39 mouse cellular contexts compared by ENCODE assay signal in the genomic region with DNA sequence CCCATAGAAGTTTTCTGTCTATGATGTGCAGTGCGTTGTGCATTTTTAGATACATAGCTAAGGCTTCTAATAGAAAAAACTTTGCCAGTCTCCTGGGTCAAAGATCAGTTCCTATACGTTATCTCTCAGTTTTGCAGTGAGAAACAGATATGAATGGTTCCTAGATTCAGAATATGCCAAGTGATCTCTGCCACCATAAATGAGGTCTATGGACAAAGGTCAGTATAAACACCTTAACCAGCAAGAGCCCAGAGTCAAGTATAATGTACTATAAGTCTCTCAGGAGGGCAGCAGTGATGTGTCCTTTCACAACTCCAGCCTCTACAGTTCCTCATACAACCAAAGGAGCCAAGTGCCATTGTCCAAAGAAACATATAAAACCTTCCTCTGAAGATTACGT. TPM values are rescaled to one million over a fixed set of nuclear protein-coding genes. Genes with fewer than 3 reads are reported as not detected.
"Had no signal": no experiment of that assay in that cellular context is flagged by ENCODE, and none has a peak within 500 bp of the region (broad histone marks: within the 10 kb centered on the region; RNA-seq: fewer than 3 reads in every experiment).

No protein-coding gene starts in this region.

- DNase-seq: gastrocnemius, adult 2 months; gastrocnemius, postnatal 10 days; gastrocnemius, postnatal 25 days; heart, postnatal 10 days; heart, postnatal 4 days; kidney, adult 18-20 months; kidney, adult 9 months; kidney, postnatal 14 days; kidney, postnatal 36 days; layer of hippocampus, adult 9-11 months; layer of hippocampus, postnatal 36 days; left cerebral cortex, postnatal 4 days; liver, embryonic 13.5 days had no signal

- H3K4me1 ChIP-seq: heart, embryonic 10.5 days; heart, embryonic 12.5 days; hindbrain, embryonic 13.5 days; hindbrain, embryonic 15.5 days; kidney, embryonic 15.5 days; limb, embryonic 13.5 days; limb, embryonic 15.5 days; liver, embryonic 13.5 days; liver, embryonic 15.5 days had no signal

- H3K4me2 ChIP-seq: heart, embryonic 12.5 days; hindbrain, embryonic 13.5 days; hindbrain, embryonic 15.5 days; kidney, embryonic 15.5 days; limb, embryonic 13.5 days; limb, embryonic 15.5 days; liver, embryonic 11.5 days; liver, embryonic 13.5 days; liver, embryonic 15.5 days had no signal

- ATAC-seq: hindbrain, postnatal 0 days had no signal

- H3K27me3 ChIP-seq: heart, embryonic 12.5 days; hindbrain, embryonic 13.5 days; hindbrain, embryonic 15.5 days; kidney, embryonic 15.5 days; limb, embryonic 13.5 days; limb, embryonic 15.5 days; liver, embryonic 13.5 days; liver, embryonic 15.5 days had no signal

- H3K4me3 ChIP-seq: gastrocnemius, adult 2 months; heart, embryonic 10.5 days; heart, embryonic 12.5 days; hindbrain, embryonic 13.5 days; hindbrain, embryonic 15.5 days; kidney, embryonic 15.5 days; limb, embryonic 13.5 days; limb, embryonic 15.5 days; liver, embryonic 13.5 days; liver, embryonic 15.5 days had no signal

- H3K36me3 ChIP-seq: heart, embryonic 10.5 days; heart, embryonic 12.5 days; hindbrain, embryonic 13.5 days; hindbrain, embryonic 15.5 days; kidney, embryonic 15.5 days; limb, embryonic 13.5 days; limb, embryonic 15.5 days; liver, embryonic 13.5 days; liver, embryonic 15.5 days had no signal

- H3K9ac ChIP-seq: heart, embryonic 12.5 days; hindbrain, embryonic 13.5 days; hindbrain, embryonic 15.5 days; kidney, embryonic 15.5 days; limb, embryonic 13.5 days; limb, embryonic 15.5 days; liver, embryonic 13.5 days; liver, embryonic 15.5 days had no signal

- H3K9me3 ChIP-seq: heart, embryonic 10.5 days; heart, embryonic 12.5 days; hindbrain, embryonic 13.5 days; hindbrain, embryonic 15.5 days; kidney, embryonic 15.5 days; limb, embryonic 13.5 days; limb, embryonic 15.5 days; liver, embryonic 13.5 days; liver, embryonic 15.5 days had no signal

- H3K27ac ChIP-seq: gastrocnemius, adult 2 months; heart, embryonic 10.5 days; hindbrain, embryonic 13.5 days; hindbrain, embryonic 15.5 days; hindbrain, postnatal 0 days; kidney, embryonic 15.5 days; kidney, postnatal 0 days; limb, embryonic 13.5 days; limb, embryonic 15.5 days; liver, embryonic 13.5 days; liver, embryonic 15.5 days had no signal

RNA-seq across cellular contexts. Expression of a gene that starts 1.2 kb away (rescaled TPM):
- total RNA-seq: gastrocnemius, adult 2 months; gastrocnemius, postnatal 10 days; granulocyte monocyte progenitor cell, adult 5-6 weeks; hindbrain, postnatal 0 days; layer of hippocampus, adult 18-20 months; layer of hippocampus, adult 8-10 months; layer of hippocampus, postnatal 14 days; layer of hippocampus, postnatal 36 days; left cerebral cortex, adult 18-20 months; left cerebral cortex, postnatal 25 days; left cerebral cortex, postnatal 4 days had no signal
- polyA plus RNA-seq: frontal cortex, adult 2 months; heart, embryonic 10.5 days; heart, embryonic 12.5 days; hindbrain, embryonic 11.5 days; hindbrain, embryonic 13.5 days; hindbrain, embryonic 15.5 days; hindbrain, postnatal 0 days; limb, embryonic 11.5 days; limb, embryonic 13.5 days; liver, embryonic 11.5 days had no signal

RNA-seq across cellular contexts. Expression of a gene that starts 19.9 kb away (rescaled TPM):
- total RNA-seq: gastrocnemius, adult 2 months; gastrocnemius, postnatal 10 days; gastrocnemius, postnatal 25 days; granulocyte monocyte progenitor cell, adult 5-6 weeks; heart, adult 8-10 months; heart, postnatal 10 days; heart, postnatal 25 days; hindbrain, postnatal 0 days; layer of hippocampus, adult 18-20 months; layer of hippocampus, adult 8-10 months; layer of hippocampus, postnatal 14 days; layer of hippocampus, postnatal 36 days; left cerebral cortex, adult 18-20 months; left cerebral cortex, adult 8-10 months; left cerebral cortex, postnatal 10 days; left cerebral cortex, postnatal 25 days; left cerebral cortex, postnatal 4 days had no signal
- polyA plus RNA-seq: frontal cortex, adult 2 months; heart, embryonic 10.5 days; heart, embryonic 12.5 days; heart, embryonic 14.5 days; hindbrain, embryonic 11.5 days; hindbrain, embryonic 13.5 days; hindbrain, embryonic 15.5 days; hindbrain, postnatal 0 days; intestine, embryonic 14.5 days; kidney, postnatal 0 days; limb, embryonic 11.5 days; liver, embryonic 11.5 days; liver, embryonic 13.5 days; liver, embryonic 15.5 days had no signal

RNA-seq across cellular contexts. Expression of a gene that starts 34.2 kb away (rescaled TPM):
- total RNA-seq: layer of hippocampus, postnatal 36 days had no signal
- polyA plus RNA-seq: hindbrain, embryonic 11.5 days; hindbrain, embryonic 13.5 days; hindbrain, embryonic 15.5 days; limb, embryonic 11.5 days had no signal
